Mouse (Mus musculus): Measurements from ENCODE around the gene Btbd35f3. TPM values are rescaled to one million over a fixed set of nuclear protein-coding genes. Genes with fewer than 3 reads are reported as not detected.
"Not testable (repeated sequence)": the region's sequence is repeated elsewhere in the genome, so short reads cannot be mapped to it uniquely, and the experiment has no call there.

Gene Btbd35f3
- not detected in 2 replicates for polyA plus RNA-seq (2014; fragmentation: Nextera tagmentation; extraction: Ambion mirVana)

DNA sequence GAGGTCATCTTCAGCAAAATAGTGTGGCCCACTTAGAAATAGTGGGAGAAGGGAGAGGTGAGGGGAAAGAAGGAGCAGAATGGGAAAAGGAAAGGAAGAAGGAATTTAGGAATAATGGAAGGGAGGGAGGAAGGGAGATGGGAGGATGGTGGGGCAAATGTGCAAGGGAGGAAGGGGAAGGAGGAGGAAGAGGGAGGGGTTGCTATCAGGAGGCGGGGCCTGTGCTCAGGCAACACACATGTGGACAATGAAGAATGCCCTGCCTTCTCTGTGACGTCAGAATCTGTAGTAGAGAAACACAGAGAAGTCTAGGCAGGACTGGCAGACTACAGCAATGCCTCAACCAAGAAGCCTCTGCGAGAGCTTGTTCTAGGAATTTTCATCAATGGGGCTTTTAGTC lies at the start of gene Btbd35f3:
TSS of gene Btbd35f3 (plus strand) at position 301 of the 400 bp plus-strand sequence.
- no CpG with 5 or more reads among the region's 3 CpGs for WGBS
- not testable (repeated sequence) for H3K9ac ChIP-seq (replicated peaks; ENCODE audit: low read length); H3K27ac ChIP-seq (replicated peaks; ENCODE audit: low read depth, low read length); H3K4me1 ChIP-seq (ENCODE audit: control insufficient read depth, insufficient read depth, low read length); H3K4me2 ChIP-seq (ENCODE audit: low read length); ATAC-seq (ENCODE audit: low FRiP score, low TSS enrichment); DNase-seq; H3K9me3 ChIP-seq (ENCODE audit: control insufficient read depth, low read length); H3K36me3 ChIP-seq (ENCODE audit: control insufficient read depth, insufficient read depth, low read length); H3K27me3 ChIP-seq (ENCODE audit: control insufficient read depth, insufficient read depth, low read length); H3K4me3 ChIP-seq (replicated peaks; ENCODE audit: low read depth, low read length)

Other genes with a start within 250 kb of the Btbd35f3 start
- gene Btbd35f16, start 80.7 kb upstream of the Btbd35f3 start, polyA plus RNA-seq (2014; fragmentation: Nextera tagmentation; extraction: Ambion mirVana): not detected in 2 replicates
- not detected in 2 replicates for gene Btbd35f28, start 158.9 kb downstream of the Btbd35f3 start, polyA plus RNA-seq (2014; fragmentation: Nextera tagmentation; extraction: Ambion mirVana)

All from midbrain, embryonic 14.5 days (tissue).